Mouse (Mus musculus) kidney, adult 2 months (tissue): ENCODE data around the gene Olfr251. TPM values are rescaled to one million over a fixed set of nuclear protein-coding genes. Genes with fewer than 3 reads are reported as not detected.
"Not testable (repeated sequence)": the region's sequence is repeated elsewhere in the genome, so short reads cannot be mapped to it uniquely, and the experiment has no call there.

Experiments
- DNase-seq: peaks from one replicate; pipeline ENCODE4 v3.0.0; 2021
- H3K27ac ChIP-seq: fragments of 200-500 bp; 2 replicates; pipeline ENCODE4 v1.5.1; 2012; ENCODE audit warnings: low read depth, low read length, control low read depth, inconsistent platforms; ENCODE audit not compliant: insufficient read depth
- H3K27me3 ChIP-seq: fragments of 200-500 bp; replicated peaks from 2 replicates; pipeline ENCODE4 v1.6.1; 2012; ENCODE audit warnings: mild to moderate bottlenecking, moderate library complexity, low read length, inconsistent platforms; ENCODE audit not compliant: control insufficient read depth, insufficient read depth
- H3K36me3 ChIP-seq: fragments of 200-500 bp; 2 replicates; pipeline ENCODE4 v1.6.1; 2012; ENCODE audit warnings: mild to moderate bottlenecking, moderate library complexity, low read length, inconsistent platforms; ENCODE audit not compliant: control insufficient read depth, insufficient read depth
- H3K4me1 ChIP-seq: fragments of 200-500 bp; 2 replicates; pipeline ENCODE4 v1.6.1; 2011; ENCODE audit warnings: low read length; ENCODE audit not compliant: control insufficient read depth, insufficient read depth
- H3K4me3 ChIP-seq: fragments of 200-500 bp; 2 replicates; pipeline ENCODE4 v1.5.1; 2011; ENCODE audit warnings: mild to moderate bottlenecking, low read depth, low read length, control low read depth; ENCODE audit not compliant: insufficient read depth
- CTCF ChIP-seq: fragments of 200-500 bp; conservative IDR thresholded peaks from 2 replicates; pipeline ENCODE4 v1.5.1; 2011; ENCODE audit warnings: low read depth, mild to moderate bottlenecking, control low read depth, low read length, moderate library complexity, mixed read lengths; ENCODE audit not compliant: insufficient read depth, insufficient read length
- POLR2A ChIP-seq: fragments of 200-500 bp; IDR thresholded peaks from one replicate; pipeline ENCODE4 v1.6.1; 2011; ENCODE audit warnings: low read depth, low read length, control low read depth
- WGBS: fragments of 180-500 bp; shearing (Covaris S2); methylation state at CpG from one replicate; pipeline ENCODE4 v1.1.7; 2018; 5-methylcytosine and 5-hydroxymethylcytosine counted together
- polyA plus RNA-seq: library from polyadenylated mRNA; depleted of rRNA; stranded (reverse); fragments of >200 nt; gene quantifications from 2 replicates; pipeline ENCODE4 v1.2.3, GENCODE M21; 2012; rRNA removed

Olfr251 gene
- polyA plus RNA-seq: not detected in 2 replicates

DNA sequence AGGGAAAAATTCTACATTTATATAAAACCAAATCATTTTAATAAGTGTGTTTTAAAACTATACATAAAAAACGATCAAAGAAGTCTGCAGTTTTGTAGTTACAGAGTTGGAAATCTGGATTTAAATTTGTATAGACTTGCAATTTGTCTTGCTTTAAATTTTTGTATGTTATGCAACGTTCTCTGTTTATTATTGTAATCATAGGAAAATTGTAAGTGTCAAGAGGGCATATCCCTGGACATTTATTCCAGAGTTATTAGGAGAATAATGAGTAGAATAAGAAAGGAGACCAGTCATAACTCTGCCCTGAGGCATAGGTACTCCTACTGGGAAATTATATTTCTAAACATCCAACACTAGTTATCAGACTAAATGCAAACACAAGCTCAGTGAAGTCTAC, at the start of gene Olfr251:
Olfr251 (plus strand) TSS at position 301 of the 400 bp plus-strand sequence.
- Histone ChIP-seq H3K27ac (no peak within 1 kb of the TSS), H3K36me3 (no peaks in the 10 kb centered on the region), H3K27me3 (no peaks in the 10 kb centered on the region), H3K4me1 (no peaks in the 10 kb centered on the region), H3K4me3 (no peak within 1 kb of the TSS)
- TF ChIP-seq POLR2A (no peak), CTCF (no peak)
- no peak for DNase-seq
- 54% methylated on average over 2 of the region's 2 CpGs for WGBS

DNA sequence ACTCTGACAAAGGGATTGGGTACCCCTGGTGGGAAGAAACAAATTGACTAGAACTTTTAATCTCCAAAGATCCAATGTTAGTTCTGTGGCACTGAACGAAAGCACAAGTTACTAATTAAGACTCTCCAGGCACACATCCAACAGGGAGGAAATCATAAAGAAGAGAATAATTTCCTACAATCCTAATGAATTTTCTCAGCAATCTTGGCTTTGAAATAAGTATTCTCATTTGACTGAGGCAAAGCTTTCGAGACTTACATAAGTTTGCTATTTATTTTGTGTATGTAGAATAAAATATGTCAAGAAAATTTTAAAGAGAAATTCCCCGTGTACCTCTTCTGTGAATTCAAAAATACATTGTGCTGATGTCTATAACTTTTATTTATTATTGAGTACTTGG, 48.1 kb upstream of the Olfr251 start, which contains the start of gene Olfr25:
Olfr25 (plus strand) TSS at position 301 of the 400 bp plus-strand sequence.
- no peak within 1 kb of the TSS for H3K27ac ChIP-seq
- no peak within 1 kb of the TSS for H3K4me3 ChIP-seq
- 70% methylated on average over 3 of the region's 3 CpGs for WGBS
- no peaks in the 10 kb centered on the region for H3K4me1 ChIP-seq
- no peaks in the 10 kb centered on the region for H3K27me3 ChIP-seq
- DNase-seq: no peak
- no peak for TF ChIP-seq POLR2A
- TF ChIP-seq CTCF: no peak
- H3K36me3 ChIP-seq: no peaks in the 10 kb centered on the region

DNA sequence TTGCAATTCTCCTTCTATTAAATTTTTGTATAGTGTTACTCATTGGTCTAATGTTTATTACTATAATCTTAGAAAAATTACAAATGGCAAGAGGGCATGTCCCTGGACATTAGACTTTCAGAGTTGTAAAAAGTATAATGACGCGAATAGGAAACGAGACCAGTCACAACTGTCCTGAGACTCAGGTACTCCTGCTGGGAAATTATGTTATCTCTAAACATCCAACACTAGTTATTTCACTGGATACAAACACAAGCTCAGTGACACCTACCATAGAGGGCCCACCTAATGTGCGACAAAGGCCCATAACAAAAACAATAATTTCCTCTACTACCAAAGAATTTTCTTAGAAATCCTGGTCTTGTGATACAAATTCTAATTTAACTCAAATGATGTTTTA, 28.8 kb upstream of the Olfr251 start, which contains the start of gene Olfr898:
Olfr898 (plus strand) TSS at position 301 of the 400 bp plus-strand sequence.
- WGBS: 94% methylated on average over 4 of the region's 4 CpGs
- TF ChIP-seq POLR2A (no peak), CTCF (no peak)

DNA sequence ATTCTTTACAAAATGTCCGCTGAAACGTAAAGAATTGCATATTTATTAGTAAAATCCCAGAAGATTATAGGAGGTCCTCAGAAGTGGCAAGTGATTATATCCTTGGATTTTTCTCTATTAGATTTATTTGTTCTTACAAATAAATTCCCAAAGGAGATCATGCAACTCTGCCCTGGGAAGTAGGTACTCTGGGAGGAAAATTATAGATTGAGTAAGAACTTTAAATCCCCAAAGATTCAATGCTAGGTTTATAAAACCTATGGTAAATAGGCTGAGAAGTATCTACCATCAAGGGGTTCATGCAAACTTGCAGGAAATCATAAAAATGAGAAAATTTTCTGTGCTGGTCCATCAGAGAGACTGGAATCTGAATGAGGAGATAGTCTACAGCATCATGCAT, 10.3 kb upstream of the Olfr251 start, which contains the start of gene Olfr250:
Olfr250 (plus strand) TSS at position 301 of the 400 bp plus-strand sequence.
- TF ChIP-seq POLR2A (no peak), CTCF (no peak)
- no peak for DNase-seq
- H3K36me3 ChIP-seq: no peaks in the 10 kb centered on the region
- no peak within 1 kb of the TSS for H3K27ac ChIP-seq
- H3K4me1 ChIP-seq: no peaks in the 10 kb centered on the region
- no peak within 1 kb of the TSS for H3K4me3 ChIP-seq
- WGBS: 84% methylated on average over 2 of the region's 2 CpGs
- H3K27me3 ChIP-seq: no peaks in the 10 kb centered on the region

More for the DNA sequence above, 28.8 kb upstream of the Olfr251 start, which contains the start of gene Olfr898:
- no peaks in the 10 kb centered on the region for H3K36me3 ChIP-seq
- H3K27ac ChIP-seq: no peak within 1 kb of the TSS
- no peaks in the 10 kb centered on the region for H3K27me3 ChIP-seq
- H3K4me1 ChIP-seq: no peaks in the 10 kb centered on the region
- DNase-seq: no peak
- H3K4me3 ChIP-seq: no peak within 1 kb of the TSS

DNA sequence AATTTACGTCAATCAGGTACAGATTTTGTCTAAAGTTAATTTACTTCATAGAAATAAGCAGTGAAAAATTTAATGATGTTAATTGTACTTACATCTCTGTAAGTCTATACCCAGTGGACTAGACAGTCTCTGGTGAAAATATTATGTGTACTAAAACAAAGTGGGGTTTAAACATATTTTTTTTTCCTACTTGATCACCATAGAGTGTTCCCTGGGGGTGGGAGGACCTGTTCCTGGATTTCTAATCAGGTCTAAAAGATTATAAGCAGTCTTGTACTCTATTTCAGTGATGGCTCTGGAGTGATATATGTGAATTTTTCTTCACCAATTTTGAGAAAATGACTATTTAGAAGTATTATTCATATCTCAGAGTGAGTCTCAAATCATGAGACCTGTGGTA, 24.5 kb downstream of the Olfr251 start, which contains the start of gene Olfr147:
Olfr147 (plus strand) TSS at position 301 of the 400 bp plus-strand sequence.
- no peaks in the 10 kb centered on the region for H3K27me3 ChIP-seq
- no peaks in the 10 kb centered on the region for H3K36me3 ChIP-seq
- DNase-seq: no peak
- WGBS: 74% methylated on average over 1 of the region's 1 CpGs
- H3K4me1 ChIP-seq: no peaks in the 10 kb centered on the region
- H3K4me3 ChIP-seq: no peak within 1 kb of the TSS
- no peak for TF ChIP-seq CTCF
- no peak for TF ChIP-seq POLR2A
- H3K27ac ChIP-seq: no peak within 1 kb of the TSS

DNA sequence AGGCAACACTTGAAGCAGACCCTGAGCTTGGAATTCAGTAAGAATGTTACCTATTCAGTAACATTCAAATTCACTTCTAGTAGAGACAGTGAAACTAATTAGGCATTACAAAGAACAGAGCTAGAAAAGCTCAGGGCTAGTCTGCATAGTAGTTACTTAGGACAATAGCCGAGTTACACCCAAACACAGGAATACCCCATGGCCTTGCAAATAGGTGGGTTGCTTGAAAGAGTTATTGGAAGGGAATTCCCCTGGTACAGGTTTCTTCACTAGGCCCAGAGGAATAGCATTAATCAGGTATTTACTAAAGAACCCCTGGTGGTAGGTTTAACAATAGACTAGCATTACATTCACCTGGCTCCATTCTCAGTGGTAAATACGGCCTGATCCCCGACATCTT, 30.6 kb downstream of the Olfr251 start:
- H3K27ac ChIP-seq, DNase-seq, H3K4me1 ChIP-seq, H3K27me3 ChIP-seq, H3K36me3 ChIP-seq, H3K4me3 ChIP-seq: not testable (repeated sequence)
- WGBS: 86% methylated on average over 3 of the region's 3 CpGs

DNA sequence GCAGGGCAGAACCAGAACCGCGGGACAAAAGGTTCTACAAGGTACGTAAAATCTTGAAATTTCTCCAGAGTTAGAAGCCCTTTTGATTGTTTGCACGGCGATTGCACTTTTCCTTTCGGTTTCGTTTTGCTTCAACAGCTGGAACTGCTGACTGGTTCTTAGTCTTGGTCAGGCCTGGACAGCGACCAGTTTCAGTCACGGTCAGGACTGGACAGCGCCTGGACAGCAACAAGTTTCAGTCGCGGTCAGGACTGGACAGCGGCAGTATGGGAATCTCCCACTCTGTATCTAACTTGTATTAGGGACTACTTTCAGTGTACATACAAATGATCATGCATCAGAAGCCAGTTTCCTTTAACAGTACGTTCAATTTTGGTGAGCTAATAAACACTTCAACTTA, 36.6 kb downstream of the Olfr251 start:
- not testable (repeated sequence) for H3K4me1 ChIP-seq, DNase-seq, H3K27me3 ChIP-seq, H3K27ac ChIP-seq, H3K4me3 ChIP-seq, H3K36me3 ChIP-seq
- 88% methylated on average over 14 of the region's 14 CpGs for whole genome bisulfite sequencing

DNA sequence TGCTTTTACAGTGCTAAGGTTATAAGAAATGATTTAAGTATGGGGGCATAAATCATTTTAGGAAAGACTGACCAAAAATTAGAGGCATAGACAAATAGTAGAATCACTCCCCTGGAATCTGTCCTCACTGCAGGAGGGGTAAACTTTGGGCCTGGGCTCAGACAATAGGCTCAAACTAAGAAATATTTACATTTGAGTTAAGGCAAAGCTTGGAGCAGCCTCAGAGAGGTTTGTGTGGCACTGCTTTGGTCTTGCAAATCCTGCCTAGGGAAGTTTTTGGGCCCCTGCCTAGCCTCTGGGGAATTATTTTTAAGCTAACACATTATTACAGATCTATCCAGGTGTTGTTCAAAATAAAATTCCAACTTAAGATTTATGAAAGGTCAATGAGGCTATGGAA, 46.9 kb downstream of the Olfr251 start:
- TF ChIP-seq POLR2A (no peak), CTCF (no peak)
- no peaks in the 10 kb centered on the region for H3K27me3 ChIP-seq
- H3K27ac ChIP-seq: no peak overlapping the region
- no peak for DNase-seq
- H3K4me1 ChIP-seq: no peaks in the 10 kb centered on the region
- H3K36me3 ChIP-seq: no peaks in the 10 kb centered on the region
- no peak overlapping the region for H3K4me3 ChIP-seq
